Mouse (Mus musculus) T-helper 1 cell (primary cell): ENCODE data around the gene Arhgef28.

Experiments used
- in situ Hi-C: fragments of 300-600 bp; cut with MboI, MseI; formaldehyde crosslinking; loops from one replicate; pipeline ENCODE4 v1.15.1; 2025; ENCODE audit warnings: high pct_unique_total_duplicates

Gene Arhgef28

DNA sequence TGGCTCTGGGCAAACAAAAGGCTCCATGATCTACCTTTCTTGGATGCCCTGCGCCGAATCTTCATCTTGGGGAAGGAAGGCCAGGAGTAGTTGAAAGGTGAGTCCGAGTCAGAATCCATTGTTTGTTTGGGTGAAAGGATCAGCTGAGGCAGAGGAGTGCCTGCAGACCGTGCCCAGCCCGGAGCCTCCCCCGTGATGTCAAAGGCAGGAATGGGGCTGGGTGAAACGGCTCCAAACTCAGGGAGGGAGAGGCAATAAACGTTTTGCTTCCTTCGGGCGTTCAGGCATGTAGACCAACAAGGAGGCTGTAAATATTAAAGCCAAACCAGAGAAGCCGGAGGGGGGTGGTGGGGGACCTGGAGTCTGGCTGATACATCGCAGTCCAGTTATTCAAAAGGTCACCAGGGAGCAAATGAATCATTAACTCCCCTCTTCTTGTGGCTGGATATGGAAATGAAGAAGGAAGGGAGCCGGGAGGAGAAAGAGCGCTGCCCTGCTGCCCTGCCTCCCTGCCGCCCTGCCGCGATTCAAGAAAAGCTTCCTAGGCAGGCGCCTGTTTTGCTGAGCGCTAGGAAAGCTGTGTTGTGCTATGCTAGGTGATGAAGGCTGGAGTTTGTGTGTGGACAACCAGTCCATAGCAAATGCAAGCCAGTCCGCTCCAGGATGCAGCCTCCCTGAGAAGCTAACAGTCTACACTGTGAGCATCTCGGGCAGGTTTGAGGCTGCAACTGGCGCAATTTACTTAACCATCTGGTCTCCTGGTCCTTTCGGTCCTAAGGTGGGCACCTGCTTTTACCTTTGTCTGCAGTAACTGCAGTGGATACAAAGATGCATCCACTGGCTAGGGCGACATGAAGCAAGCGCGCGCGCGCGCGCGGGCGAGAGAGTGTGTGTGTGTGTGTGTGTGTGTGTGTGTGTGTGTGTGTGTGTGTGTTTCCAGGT lies 190.0 kb downstream of the Arhgef28 start:
- in situ Hi-C loops, result no loop called here

DNA sequence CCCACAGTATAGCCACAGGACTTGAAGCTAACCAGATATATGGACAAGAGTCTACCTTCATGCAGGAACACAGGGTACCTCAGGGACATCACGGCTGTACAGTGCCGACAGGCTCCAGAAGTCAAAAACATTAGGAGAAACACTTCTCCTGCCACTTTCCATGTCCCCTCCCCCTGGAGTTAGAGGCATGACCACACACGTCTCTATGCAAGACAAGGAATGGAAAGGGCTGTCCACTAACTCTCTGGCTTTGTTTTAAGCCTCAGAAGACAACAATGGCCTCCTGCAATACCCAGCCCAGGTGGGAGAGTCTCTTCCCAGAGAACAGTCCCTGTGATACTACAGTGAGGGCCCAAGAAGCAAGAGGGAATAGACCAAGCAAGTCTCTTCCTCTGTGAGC lies 191.3 kb downstream of the Arhgef28 start:
- in situ Hi-C loops, result no loop called here

DNA sequence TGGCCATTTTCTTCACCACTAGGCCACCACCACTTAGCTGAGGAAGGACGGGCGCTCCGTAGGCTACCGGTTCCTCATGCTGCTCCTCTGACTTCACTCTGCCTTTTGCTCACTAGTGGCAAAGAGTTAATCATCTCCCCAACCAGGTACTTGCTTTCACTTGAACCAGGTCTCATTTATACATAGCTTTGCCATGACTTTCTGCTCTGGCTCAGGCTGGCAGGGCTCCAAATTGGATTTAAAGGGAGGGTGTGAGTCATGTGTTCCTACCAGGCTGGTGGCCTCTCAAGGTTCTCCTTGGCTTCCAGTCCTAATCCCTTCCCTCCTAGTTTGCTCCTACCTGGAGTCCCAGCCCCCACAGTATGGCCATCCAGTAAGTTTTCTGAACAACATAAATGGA lies 192.5 kb downstream of the Arhgef28 start:
- in situ Hi-C loops, result no loop called here

DNA sequence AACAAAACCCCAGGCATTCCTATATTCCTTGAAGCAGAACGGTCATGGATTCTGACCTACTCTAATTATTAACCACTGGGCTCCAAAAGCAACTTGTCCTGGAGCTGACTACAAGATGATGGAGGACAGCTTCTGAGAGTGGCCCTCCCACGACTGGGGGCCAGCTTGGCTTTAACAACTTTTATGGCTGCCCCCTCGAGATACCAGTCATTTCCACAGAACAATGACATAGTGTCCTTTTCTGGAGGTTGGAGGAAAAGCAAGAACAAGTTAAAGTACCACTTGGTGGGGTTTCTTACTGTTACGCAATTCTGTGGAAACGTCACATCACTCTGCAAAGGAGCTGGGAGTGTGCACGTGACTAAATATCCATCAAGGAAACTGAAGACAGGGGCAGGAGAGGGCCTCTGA lies 194.3 kb downstream of the Arhgef28 start:
- in situ Hi-C loops, result no loop called here

DNA sequence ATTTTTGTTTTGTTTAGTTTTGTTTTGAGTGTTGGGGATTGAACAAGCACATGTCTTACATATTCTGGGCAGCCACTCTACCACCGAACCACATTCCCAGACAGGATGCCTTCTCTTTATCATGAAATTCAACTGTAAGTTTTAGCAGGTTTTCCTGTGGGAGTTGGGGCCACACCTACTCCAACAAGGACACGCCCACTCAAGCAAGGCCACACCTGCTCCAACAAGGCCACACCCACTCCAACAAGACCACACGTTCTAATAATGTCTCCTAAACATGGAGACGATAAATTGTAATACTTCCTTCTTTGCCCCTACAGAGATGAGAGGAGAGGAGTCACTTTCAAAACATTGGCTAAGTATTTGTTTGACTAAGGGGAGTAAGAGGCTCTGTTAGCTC lies 197.2 kb downstream of the Arhgef28 start:
- in situ Hi-C loops, result no loop called here

- in situ Hi-C loops, result no loop called here
Observed at GRCm38 (mm10) chr13:98008588-98008987, 197.7 kb downstream of the Arhgef28 start.

DNA sequence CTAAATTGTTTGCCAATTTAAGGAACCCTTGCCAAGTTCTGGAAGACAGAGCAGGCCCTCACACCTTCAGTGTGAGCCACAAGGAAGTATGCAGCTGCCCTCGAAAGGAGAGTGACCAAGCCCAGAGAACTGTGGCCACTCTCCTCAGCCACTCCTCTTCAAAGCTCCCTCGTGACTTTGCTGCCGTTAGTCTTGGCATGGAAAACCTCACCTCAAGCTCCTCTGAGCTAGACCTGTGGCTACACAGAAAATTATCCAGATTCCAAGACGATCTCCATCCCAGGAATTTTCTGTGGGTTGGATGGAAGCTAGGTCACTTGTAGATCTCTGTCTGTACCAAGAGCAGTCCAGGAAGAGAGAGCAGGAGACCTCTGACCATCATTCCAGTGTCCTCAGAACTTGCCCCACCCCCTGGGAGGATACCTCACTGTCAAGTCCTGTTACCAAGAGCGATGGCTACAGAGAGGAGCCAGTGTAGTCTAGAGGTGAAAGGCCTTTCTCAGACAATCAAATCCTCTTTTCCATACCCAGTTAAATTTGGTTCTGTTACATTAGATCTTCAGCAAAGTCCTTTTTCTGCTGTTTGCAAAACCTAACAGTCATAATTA lies 200.5 kb downstream of the Arhgef28 start:
- in situ Hi-C loops, result no loop called here

DNA sequence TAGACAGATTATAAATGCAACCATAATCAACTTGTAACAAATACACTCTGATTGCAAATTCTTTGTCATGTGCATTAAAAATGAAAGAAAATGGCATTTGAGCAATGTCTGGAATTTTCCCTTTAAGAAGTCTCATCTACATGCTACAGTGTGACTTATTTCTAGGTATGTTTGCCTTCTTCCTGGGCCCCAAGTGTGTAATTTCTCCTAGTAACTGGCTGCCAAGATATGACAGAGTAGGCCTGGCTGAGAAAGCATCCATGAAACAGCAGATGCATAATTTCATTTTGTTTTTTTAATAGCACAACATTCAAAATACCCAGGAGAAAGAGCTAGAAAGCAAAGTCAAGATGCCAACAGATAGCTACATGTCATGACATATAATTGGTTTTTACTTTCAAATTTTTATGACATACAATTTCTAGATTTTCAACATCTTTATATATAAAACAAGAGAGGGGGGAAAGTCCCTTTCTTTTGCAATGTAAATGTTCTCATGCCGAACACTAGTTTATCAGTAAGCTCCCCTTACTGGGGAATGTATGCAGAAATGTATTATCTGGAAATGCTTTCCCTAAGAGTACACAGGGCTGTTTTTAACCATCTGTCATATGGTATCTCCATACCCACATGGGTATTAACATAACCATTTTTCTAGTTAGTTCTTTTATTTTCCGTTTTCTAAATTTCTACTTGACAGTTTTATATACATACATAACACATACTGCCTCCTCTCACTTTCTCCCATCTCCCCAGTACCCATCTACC lies 201.4 kb downstream of the Arhgef28 start:
- in situ Hi-C loops, result no loop called here

GRCm38 (mm10) chr13:98003690-98004089 lies 202.5 kb downstream of the Arhgef28 start:
- in situ Hi-C loops, result no loop called here

DNA sequence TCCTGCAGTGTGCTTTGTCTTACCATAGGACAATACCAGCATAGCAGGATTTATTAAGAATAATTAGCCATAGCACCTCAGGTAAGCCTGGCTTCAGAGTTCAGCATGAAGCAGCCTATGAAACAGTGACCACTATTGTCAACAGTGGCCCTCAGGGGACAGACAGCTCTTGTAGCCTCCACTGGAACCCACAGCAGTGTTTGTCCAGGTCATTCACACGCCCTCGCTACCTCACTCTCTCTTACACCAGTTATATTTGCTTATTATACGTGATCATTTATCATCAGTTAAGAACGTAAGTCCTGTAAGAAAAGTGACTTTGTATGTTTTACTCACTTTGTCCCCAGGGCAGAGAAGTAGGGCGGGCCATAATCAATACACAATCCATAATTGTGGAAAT lies 203.6 kb downstream of the Arhgef28 start:
- in situ Hi-C loops, result no loop called here

- in situ Hi-C loops, result no loop called here
Observed at GRCm38 (mm10) chr13:98002121-98002520, 204.1 kb downstream of the Arhgef28 start.

- in situ Hi-C loops, result no loop called here
Observed at GRCm38 (mm10) chr13:98001719-98002118, 204.5 kb downstream of the Arhgef28 start.

GRCm38 (mm10) chr13:98000841-98001240 lies 205.4 kb downstream of the Arhgef28 start:
- in situ Hi-C loops, result no loop called here

DNA sequence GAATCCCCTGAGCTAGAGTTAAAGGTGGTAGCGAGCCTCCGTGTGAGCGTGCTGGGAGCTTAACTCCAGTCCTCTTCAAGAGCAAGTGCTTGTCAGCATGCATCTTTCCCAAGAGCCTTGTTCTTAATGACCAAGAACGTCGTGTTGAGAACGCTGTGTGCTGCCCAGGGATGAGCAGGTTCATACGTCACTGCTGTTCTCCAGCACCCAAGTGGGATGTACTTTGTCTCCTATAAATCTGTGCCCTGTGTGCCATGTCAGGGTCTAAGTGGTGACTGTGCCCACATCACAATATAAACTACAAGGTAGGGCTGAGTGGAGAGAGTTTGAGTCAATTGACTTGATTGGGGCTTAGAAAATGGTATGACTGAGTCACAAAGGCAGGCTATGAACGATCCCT lies 207.1 kb downstream of the Arhgef28 start:
- in situ Hi-C loops, result no loop called here

- in situ Hi-C loops, result no loop called here
Observed at GRCm38 (mm10) chr13:97998570-97998969, 207.7 kb downstream of the Arhgef28 start.

DNA sequence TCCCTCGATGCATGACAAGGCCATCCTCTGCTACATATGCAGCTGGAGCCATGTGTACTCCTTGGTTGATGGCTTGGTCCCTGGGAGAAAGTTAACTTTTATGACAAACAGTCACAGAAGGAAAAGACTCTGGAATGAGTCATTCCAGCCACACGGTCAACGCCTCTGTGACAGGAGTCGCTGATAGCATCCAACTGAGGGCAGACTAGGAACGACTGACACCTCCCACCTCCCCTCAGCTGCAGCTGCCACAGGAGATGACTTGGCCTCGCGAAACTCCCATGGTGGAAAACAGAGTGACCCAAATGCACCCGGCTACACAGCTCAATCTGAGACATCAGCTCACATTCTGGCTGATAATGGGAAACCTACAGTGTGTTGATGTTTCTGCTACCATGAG lies 215.3 kb downstream of the Arhgef28 start:
- in situ Hi-C loops, result no loop called here

DNA sequence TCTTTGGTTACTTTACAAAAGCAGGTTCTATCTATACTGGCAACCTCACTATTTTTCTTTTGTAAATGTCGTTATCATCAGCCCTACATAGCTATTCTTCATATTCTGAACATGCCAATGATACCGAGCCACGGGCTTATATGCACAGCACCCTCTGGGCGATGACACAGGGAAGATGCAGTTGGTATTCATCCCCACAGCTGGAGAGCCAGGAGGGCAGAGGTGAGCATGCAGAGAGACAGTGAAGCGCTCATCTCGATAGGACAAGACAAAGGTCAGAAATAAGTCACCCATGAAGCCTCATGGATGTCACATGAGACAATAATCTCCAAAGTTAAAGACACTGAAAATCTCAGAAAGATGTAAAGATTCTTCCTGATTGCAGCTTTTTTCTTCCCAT lies 217.4 kb downstream of the Arhgef28 start:
- in situ Hi-C loops, result no loop called here

DNA sequence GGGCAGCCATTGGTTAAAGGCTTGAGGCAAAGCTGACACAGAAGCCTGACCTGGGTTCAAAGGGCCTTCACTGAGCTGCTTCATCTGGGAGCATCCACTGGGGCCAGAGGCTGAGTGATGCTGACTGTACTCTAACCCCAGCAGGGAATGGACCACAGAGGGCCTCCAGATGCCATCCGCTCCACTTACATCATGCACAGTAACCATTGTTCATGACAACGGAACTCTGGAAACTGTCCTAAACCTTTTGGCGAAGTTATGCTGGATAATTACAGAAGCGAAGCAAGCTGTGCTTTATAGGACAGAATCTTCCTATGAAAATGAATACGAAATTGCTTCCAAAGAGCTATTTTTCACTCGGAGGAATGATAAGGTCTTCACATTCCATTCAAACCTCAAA lies 219.5 kb downstream of the Arhgef28 start:
- in situ Hi-C loops, result no loop called here

DNA sequence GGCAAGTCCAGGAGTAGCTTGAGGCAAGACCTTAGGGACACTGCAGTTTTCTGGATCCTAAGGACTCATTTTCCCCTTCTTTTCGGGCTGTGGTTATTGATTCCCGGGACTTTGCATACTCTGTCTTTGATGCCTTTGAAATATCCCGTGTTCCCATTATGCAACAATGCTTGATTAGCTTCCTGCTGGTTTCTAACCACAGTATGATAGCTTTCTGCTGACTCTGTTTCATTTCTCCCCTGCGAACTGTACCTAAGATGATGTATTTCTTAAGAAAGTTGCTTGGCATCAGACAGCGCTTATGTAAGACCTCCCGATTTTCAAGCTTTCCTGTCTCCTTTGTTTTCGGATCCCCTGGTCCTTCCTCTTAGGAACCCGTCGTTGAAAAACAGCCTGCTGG lies 229.1 kb downstream of the Arhgef28 start:
- in situ Hi-C loops, result loop anchor here (10.0 kb wide), 1 partner anchor 378 kb away; the partner anchor contains the start of gene Foxd1

GRCm38 (mm10) chr13:97976642-97977041 lies 229.6 kb downstream of the Arhgef28 start:
- in situ Hi-C loops, result loop anchor here (10.0 kb wide), 1 partner anchor 378 kb away; the partner anchor contains the start of gene Foxd1

- in situ Hi-C loops, result loop anchor here (10.0 kb wide), 1 partner anchor 380 kb away; the partner anchor contains the start of gene Foxd1
Observed at GRCm38 (mm10) chr13:97974532-97975194, 231.6 kb downstream of the Arhgef28 start.
